Mouse (Mus musculus) forebrain, embryonic 12.5 days (tissue): ENCODE measurements around the gene Gm10271. TPM values are rescaled to one million over a fixed set of nuclear protein-coding genes. Genes with fewer than 3 reads are reported as not detected.

Experiments
- ATAC-seq: fragments of 200-750 bp; cut with Nextera tagmentation; 2 replicates; pipeline ENCODE4 v1.8.0; 2017; ENCODE audit warnings: moderate TSS enrichment; ENCODE audit not compliant: low FRiP score
- H3K27ac ChIP-seq: fragments of 300-500 bp; sonication (generic); 2 replicates; pipeline ENCODE4 v1.5.1; 2016; ENCODE audit warnings: mild to moderate bottlenecking
- H3K27me3 ChIP-seq: fragments of 300-500 bp; sonication (generic); 2 replicates; pipeline ENCODE4 v1.6.1; 2016; ENCODE audit warnings: mild to moderate bottlenecking
- H3K36me3 ChIP-seq: fragments of 300-500 bp; sonication (generic); replicated peaks from 2 replicates; pipeline ENCODE4 v1.6.1; 2016; ENCODE audit warnings: mild to moderate bottlenecking
- H3K4me1 ChIP-seq: fragments of 300-500 bp; sonication (generic); 2 replicates; pipeline ENCODE4 v1.6.1; 2016
- H3K4me2 ChIP-seq: fragments of 300-500 bp; sonication (generic); 2 replicates; pipeline ENCODE4 v1.6.1; 2016; ENCODE audit warnings: mild to moderate bottlenecking, moderate library complexity
- H3K4me3 ChIP-seq: fragments of 300-500 bp; sonication (generic); replicated peaks from 2 replicates; pipeline ENCODE4 v1.5.1; 2016; ENCODE audit warnings: mild to moderate bottlenecking
- H3K9ac ChIP-seq: fragments of 300-500 bp; sonication (generic); 2 replicates; pipeline ENCODE4 v1.6.1; 2016; ENCODE audit warnings: mild to moderate bottlenecking
- H3K9me3 ChIP-seq: fragments of 300-500 bp; sonication (generic); 2 replicates; pipeline ENCODE4 v1.6.1; 2016
- WGBS: fragments of 180-500 bp; shearing (Covaris S2); methylation state at CpG from one replicate; pipeline ENCODE4 v1.1.7; 2016; 5-methylcytosine and 5-hydroxymethylcytosine counted together
- polyA plus RNA-seq: library from polyadenylated mRNA; unstranded; fragments of >200 nt; fragmentation: Nextera tagmentation; extraction: Ambion mirVana; gene quantifications from 2 replicates; pipeline ENCODE4 v1.2.1, GENCODE M21; 2016

Gene Gm10271
- polyA plus RNA-seq, 1 experiment from 2014 or later = not detected

DNA sequence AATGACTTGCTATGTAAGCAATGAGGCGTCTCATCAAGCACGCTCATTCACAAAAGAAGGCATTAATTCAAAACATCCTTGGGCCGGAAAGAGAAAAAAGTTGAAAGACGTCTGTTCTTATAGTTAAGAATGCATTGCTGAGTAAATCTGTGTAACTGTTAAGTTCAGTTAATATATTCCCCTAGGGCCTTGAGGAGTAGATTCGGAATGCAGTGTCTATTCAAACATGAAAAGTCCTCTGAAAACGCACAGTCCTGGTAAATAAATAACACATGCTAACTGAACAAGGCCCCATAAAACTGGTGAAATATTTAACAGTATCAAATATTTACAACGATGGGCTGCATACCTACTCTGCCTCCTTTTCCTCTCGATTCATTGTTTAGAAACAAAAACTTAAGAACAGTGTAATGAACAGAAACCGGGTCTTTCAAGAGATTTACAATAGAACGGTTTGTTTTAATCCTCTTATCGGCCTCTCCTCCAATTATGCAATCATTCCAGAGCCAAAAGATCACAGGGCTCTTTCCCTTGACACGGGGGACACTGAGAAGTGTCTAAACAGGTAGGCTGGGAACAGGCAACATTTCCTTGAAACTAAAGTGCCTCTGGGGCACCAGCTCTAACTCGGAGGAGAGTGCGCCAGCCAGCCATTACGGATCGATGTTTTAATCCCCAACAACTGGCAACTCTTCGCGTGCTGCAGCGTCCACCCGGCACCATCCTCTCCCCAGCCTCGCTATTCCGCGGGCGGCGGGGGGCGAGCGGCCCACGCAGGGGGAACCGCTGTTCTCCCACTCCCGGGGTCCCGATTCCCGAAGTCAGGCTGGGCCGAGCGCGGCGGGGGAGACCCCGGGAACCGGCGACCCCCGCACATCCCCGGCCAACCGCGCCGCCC is 23.0 kb downstream of the Gm10271 start:
- H3K36me3 ChIP-seq = no peaks in the 10 kb centered on the region
- peak overlapping the region; percentile 82 for H3K4me3 ChIP-seq
- H3K27ac ChIP-seq = peak overlapping the region; percentile 95
- peaks cover 18% of the 10 kb centered on the region for H3K4me1 ChIP-seq
- H3K9me3 ChIP-seq = no peaks in the 10 kb centered on the region
- ATAC-seq = peak; percentile 27
- H3K9ac ChIP-seq = peak overlapping the region; percentile 86
- H3K27me3 ChIP-seq = no peaks in the 10 kb centered on the region
- peak overlapping the region; percentile 68 for H3K4me2 ChIP-seq
- 1% methylated on average over 44 of the region's 44 CpGs for WGBS

DNA sequence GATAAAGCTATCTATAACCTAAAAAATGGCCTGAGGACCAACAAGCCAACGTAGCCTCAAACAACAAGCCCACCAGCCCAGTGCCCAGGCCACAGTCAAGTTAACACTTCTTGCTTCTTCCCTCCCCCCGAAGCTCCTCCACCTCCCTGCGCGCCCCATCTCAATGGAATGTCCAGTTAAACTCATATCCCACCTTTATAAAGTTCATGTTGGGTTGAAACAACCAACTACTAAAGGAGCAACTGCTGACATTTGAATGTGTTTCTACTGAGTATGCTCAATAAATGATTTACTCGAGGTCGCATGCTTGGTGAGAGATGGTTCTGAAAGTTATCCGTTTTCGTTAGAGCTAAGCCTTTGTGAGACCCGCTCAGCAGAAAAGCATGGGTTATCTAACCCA is 24.0 kb downstream of the Gm10271 start:
- H3K4me3 ChIP-seq = peak overlapping the region; percentile 82
- H3K9me3 ChIP-seq = no peaks in the 10 kb centered on the region
- H3K4me2 ChIP-seq = peak overlapping the region; percentile 68
- 75% methylated on average over 9 of the region's 9 CpGs for WGBS
- no peak overlapping the region for H3K27ac ChIP-seq
- H3K27me3 ChIP-seq = no peaks in the 10 kb centered on the region
- H3K4me1 ChIP-seq = peaks cover 18% of the 10 kb centered on the region
- ATAC-seq = no peak
- H3K36me3 ChIP-seq = no peaks in the 10 kb centered on the region
- H3K9ac ChIP-seq = 0 out of 2 replicates have a peak overlapping the region, but pooled peaks have one; percentile 86

DNA sequence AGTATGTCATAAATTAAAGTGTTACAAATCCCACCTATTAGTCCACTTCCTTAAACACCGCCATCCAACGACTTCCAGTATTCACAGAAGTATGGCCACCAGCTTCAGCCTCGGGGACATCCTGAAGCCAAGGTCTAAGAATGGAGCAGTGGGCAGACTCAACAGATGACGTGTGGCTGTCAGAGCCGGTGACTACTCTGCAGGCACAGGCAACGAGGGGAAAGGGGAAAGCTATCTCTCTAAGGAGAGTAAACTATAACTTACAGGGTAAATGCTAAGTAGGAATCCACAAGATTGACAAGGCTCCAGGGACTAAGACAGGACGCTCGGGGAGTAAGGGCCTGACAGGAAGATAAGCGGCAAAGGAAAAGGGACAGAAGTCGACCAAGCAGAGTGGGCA is 27.5 kb downstream of the Gm10271 start:
- ATAC-seq = no peak
- Histone ChIP-seq H3K4me1 (peaks cover 13% of the 10 kb centered on the region), H3K4me2 (no peak overlapping the region), H3K4me3 (no peak overlapping the region), H3K27ac (no peak overlapping the region), H3K36me3 (peaks cover 9% of the 10 kb centered on the region), H3K9me3 (peaks cover 5% of the 10 kb centered on the region; the same call in 1 of the 2 replicates), H3K27me3 (no peaks in the 10 kb centered on the region), H3K9ac (no peak overlapping the region)
- 83% methylated on average over 10 of the region's 10 CpGs for WGBS

DNA sequence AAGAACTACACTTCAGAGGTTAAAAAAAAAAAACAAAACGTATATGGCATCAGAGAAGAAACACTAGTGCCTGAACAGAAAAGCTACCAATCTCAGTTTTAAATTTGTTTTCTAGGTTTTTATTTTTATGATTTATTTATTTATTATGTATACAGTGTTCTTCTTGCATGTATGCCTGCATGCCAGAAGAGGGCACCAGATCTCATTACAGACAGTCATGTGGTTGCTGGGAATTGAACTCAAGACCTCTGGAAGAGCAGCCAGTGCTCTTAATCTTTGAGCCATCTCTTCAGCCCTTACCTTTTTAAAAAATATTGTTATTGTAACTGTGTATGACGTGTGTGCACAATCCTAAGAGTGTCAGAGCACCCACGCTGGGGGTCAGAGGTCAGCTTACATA is 28.3 kb downstream of the Gm10271 start:
- Histone ChIP-seq H3K9me3 (peaks cover 5% of the 10 kb centered on the region; the same call in 1 of the 2 replicates), H3K9ac (no peak overlapping the region), H3K4me1 (peaks cover 9% of the 10 kb centered on the region), H3K4me2 (no peak overlapping the region), H3K4me3 (no peak overlapping the region), H3K36me3 (peaks cover 11% of the 10 kb centered on the region), H3K27ac (no peak overlapping the region), H3K27me3 (no peaks in the 10 kb centered on the region)
- ATAC-seq = no peak
- 88% methylated on average over 3 of the region's 3 CpGs for WGBS

DNA sequence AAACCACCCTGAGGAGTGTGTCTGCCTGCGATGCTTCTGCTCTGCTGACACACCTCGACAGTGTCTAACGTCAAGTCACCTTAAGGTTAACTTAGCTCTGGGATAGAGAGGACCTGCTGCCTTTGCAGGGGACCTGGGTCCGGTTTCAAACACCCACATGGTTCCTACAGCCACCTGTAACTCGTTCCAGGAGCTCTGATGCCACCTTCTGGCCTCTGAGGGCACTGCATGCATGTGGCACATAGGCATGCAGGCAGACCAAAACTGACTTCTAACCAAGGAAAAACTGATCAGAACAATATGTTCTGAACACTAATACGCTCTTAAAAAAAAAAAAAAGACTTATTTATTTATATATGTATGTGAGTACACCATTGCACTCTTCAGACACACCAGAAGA is 29.4 kb downstream of the Gm10271 start:
- no peak overlapping the region for H3K27ac ChIP-seq
- peaks cover 22% of the 10 kb centered on the region for H3K36me3 ChIP-seq
- no peak overlapping the region for H3K9ac ChIP-seq
- H3K27me3 ChIP-seq = no peaks in the 10 kb centered on the region
- no peak for ATAC-seq
- H3K4me1 ChIP-seq = no peaks in the 10 kb centered on the region; the same call in 1 of the 2 replicates
- 95% methylated on average over 6 of the region's 6 CpGs for WGBS
- H3K4me2 ChIP-seq = no peak overlapping the region
- no peak overlapping the region for H3K4me3 ChIP-seq
- peaks cover 5% of the 10 kb centered on the region; the same call in 1 of the 2 replicates for H3K9me3 ChIP-seq

DNA sequence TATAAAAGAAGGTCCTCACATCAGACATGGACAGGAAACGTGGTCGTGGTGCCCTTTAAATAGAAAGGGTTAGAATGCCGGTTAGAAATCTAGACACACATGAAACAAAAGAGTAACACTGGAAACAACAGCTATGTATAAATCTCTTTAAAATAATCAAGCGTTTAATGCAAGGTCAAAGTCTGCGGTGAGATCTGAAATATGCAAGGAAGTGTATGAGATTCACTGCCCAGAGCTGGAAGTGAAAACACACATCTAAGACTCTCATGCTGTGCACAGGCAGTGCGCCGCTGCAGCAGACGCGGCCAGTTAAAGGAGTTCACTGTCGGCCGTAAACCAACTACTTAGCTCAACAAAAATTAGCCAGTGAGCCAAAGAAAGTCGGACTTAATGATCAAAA is 37.4 kb downstream of the Gm10271 start:
- H3K4me3 ChIP-seq = no peak overlapping the region
- H3K4me2 ChIP-seq = no peak overlapping the region
- H3K27ac ChIP-seq = no peak overlapping the region
- H3K27me3 ChIP-seq = no peaks in the 10 kb centered on the region
- 75% methylated on average over 12 of the region's 12 CpGs for WGBS
- H3K4me1 ChIP-seq = no peaks in the 10 kb centered on the region
- H3K9me3 ChIP-seq = no peaks in the 10 kb centered on the region
- peaks cover 45% of the 10 kb centered on the region for H3K36me3 ChIP-seq
- no peak overlapping the region for H3K9ac ChIP-seq
- no peak for ATAC-seq

DNA sequence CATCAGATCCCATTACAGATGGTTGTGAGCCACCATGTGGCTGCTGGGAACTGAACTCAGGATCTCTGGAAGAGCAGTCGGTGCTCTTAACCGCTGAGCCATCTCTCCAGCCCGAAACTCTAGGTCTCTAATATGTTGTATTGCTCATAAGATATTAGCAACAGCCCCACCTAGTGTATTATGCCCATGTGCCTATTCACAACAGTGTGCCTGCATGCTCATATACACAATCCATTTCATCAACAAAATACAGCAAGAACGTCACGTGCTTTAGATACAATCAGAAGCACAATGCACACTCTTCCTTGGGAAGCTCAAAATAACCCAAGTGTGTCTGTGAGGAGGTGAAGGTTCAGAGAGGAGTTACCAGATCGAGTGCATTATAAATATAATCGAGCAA is 38.6 kb downstream of the Gm10271 start:
- peaks cover 43% of the 10 kb centered on the region for H3K36me3 ChIP-seq
- H3K27me3 ChIP-seq = no peaks in the 10 kb centered on the region
- no peak overlapping the region for H3K9ac ChIP-seq
- H3K9me3 ChIP-seq = no peaks in the 10 kb centered on the region
- WGBS = 92% methylated on average over 7 of the region's 7 CpGs
- H3K4me1 ChIP-seq = no peaks in the 10 kb centered on the region
- ATAC-seq = no peak
- no peak overlapping the region for H3K4me2 ChIP-seq
- no peak overlapping the region for H3K27ac ChIP-seq
- no peak overlapping the region for H3K4me3 ChIP-seq

DNA sequence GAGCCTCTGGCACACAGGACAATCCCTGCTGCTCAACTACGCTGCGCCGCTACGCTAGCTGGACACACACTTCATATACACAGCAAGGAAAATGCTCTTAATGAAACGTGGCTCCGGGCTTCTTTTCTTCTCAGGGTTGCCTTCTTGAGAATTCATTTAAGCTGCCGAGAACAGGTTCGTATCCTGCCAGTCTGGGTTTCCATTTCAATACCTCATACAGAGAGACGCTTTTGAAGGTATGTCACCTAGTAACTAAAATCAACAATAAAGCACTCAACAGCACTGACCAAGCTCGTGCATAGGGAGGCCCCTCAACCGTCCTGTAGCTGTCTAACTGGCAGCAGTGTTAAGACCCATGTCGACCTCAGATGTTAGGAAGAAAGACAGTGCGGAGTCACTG is 40.0 kb downstream of the Gm10271 start:
- no peaks in the 10 kb centered on the region for H3K9me3 ChIP-seq
- H3K27ac ChIP-seq = no peak overlapping the region
- H3K4me2 ChIP-seq = no peak overlapping the region
- no peak overlapping the region for H3K4me3 ChIP-seq
- peaks cover 35% of the 10 kb centered on the region for H3K36me3 ChIP-seq
- no peaks in the 10 kb centered on the region for H3K27me3 ChIP-seq
- no peaks in the 10 kb centered on the region for H3K4me1 ChIP-seq
- ATAC-seq = no peak
- 86% methylated on average over 13 of the region's 13 CpGs for WGBS
- H3K9ac ChIP-seq = no peak overlapping the region

DNA sequence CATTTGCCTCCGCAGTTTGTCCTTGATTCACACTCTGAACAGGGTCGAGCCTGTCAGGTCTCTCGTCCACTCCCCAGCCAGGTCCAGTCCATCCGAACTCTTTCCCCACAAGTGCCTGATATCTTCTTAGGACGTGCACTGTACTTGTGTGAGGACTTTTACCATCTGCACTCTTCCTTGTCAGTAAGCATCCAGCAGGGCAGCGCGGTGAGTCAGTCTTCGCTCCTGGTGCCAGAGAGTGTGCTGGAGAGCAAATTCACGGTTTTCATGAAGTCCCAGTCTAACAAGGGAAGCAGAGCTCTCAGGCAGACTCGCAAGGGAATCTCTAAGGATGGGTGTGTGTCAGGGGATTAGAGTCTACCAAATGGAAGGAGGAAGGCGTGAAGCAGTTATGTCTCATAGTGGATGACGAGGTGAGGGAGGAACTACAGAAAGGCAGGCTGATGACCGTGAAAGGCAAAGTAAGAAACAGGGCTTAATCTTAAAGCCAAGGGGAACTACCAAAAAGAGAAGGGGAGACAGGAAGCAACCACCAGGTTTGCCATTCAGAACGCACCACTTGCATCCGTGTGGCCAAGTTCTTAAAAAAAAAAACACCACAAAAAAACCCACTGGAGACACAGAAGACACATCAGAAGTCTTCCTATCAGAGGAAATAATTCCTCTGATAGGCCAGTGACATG is 40.8 kb downstream of the Gm10271 start:
- Histone ChIP-seq H3K9me3 (no peaks in the 10 kb centered on the region), H3K27me3 (no peaks in the 10 kb centered on the region), H3K4me2 (no peak overlapping the region), H3K4me1 (no peaks in the 10 kb centered on the region), H3K27ac (no peak overlapping the region), H3K4me3 (no peak overlapping the region), H3K9ac (no peak overlapping the region), H3K36me3 (peaks cover 34% of the 10 kb centered on the region)
- ATAC-seq = no peak
- 91% methylated on average over 15 of the region's 15 CpGs for WGBS

DNA sequence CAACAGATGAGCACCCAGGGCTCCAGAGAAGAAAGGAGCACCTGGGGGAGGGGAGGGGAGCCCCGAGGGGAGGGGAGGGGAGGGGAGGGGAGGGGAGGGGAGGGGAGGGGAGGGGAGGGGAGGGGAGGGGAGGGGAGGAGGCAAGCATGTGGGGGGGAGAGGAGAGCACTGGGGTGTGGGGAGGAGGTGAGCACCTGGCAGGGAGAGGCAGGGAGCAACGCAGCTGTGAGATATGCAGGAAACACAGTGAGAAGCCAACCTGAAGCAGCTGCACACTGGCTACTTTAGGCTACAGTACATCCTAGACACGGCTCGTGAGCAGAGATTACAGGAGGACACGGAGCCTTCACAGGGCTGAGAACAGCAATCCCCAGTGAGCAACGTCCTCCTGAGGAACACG is 41.5 kb downstream of the Gm10271 start:
- no peak overlapping the region for H3K9ac ChIP-seq
- ATAC-seq = no peak
- no peaks in the 10 kb centered on the region for H3K4me1 ChIP-seq
- no peaks in the 10 kb centered on the region for H3K27me3 ChIP-seq
- H3K4me3 ChIP-seq = no peak overlapping the region
- no peaks in the 10 kb centered on the region for H3K9me3 ChIP-seq
- H3K4me2 ChIP-seq = no peak overlapping the region
- WGBS = 93% methylated on average over 6 of the region's 7 CpGs
- peaks cover 35% of the 10 kb centered on the region for H3K36me3 ChIP-seq
- H3K27ac ChIP-seq = no peak overlapping the region

DNA sequence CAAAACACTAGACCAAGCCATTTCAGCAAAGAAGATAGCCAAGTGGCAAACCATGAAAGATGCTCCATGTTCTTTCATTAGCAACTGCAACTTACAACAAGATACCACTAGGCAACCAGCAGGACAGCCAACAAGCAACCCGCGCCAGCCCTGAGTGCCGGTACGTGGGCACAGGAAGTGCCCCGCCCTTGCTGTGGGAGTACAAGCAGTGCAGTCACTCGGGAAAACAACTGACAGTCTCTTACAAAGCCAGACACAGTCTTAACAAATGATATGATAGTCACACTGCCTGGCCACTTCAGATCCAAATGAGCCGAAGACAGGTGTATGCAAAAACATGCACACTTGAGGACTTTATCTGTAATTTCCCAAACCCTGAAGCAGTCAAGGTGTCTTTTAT is 41.9 kb downstream of the Gm10271 start:
- Histone ChIP-seq H3K4me2 (no peak overlapping the region), H3K4me3 (no peak overlapping the region), H3K4me1 (no peaks in the 10 kb centered on the region), H3K36me3 (peaks cover 38% of the 10 kb centered on the region), H3K9me3 (no peaks in the 10 kb centered on the region), H3K27me3 (no peaks in the 10 kb centered on the region), H3K9ac (no peak overlapping the region), H3K27ac (no peak overlapping the region)
- ATAC-seq = no peak
- WGBS = 91% methylated on average over 7 of the region's 7 CpGs

DNA sequence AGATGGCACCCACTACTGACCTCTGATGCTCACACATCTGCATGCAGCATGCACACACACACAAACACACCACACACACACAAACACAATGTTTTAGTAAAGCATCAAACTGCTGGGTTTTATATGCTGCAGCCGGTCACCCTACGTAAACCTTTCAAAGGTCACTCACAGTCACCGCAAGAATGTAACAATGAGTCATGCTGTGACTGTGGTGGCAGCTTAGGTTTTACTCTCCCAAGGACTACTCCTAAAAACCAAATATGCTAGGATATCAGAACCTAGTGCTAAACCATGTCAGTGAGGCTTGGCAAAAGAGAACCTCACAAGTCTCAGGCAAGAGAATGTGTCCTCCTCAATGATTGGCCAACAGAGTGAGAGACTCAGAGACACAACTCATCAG is 43.6 kb downstream of the Gm10271 start:
- H3K4me3 ChIP-seq = no peak overlapping the region
- ATAC-seq = no peak
- no peaks in the 10 kb centered on the region for H3K27me3 ChIP-seq
- H3K4me1 ChIP-seq = no peaks in the 10 kb centered on the region
- H3K9ac ChIP-seq = no peak overlapping the region
- H3K27ac ChIP-seq = no peak overlapping the region
- 89% methylated on average over 3 of the region's 3 CpGs for WGBS
- H3K4me2 ChIP-seq = no peak overlapping the region
- no peaks in the 10 kb centered on the region for H3K9me3 ChIP-seq
- H3K36me3 ChIP-seq = peaks cover 42% of the 10 kb centered on the region
